ENCODE assay signal across 9 mouse cellular contexts in genomic region chr7:25619722-25619991, GRCm38 (mm10). TPM values are rescaled to one million over a fixed set of nuclear protein-coding genes. Genes with fewer than 3 reads are reported as not detected.
DNase-seq lines count a peak whose midpoint lies in the region; ATAC-seq lines count a peak whose summit lies in the region.
"Had no signal": no experiment of that assay in that cellular context is flagged by ENCODE, and none has a peak within 500 bp of the region (broad histone marks: within the 10 kb centered on the region; RNA-seq: fewer than 3 reads in every experiment).

No protein-coding gene starts in this region.

- H3K4me2 ChIP-seq in kidney, embryonic 15.5 days = peak overlapping the region; percentile 60
- peak overlapping the region; percentile 59 for H3K4me2 ChIP-seq in hindbrain, embryonic 13.5 days
- peak overlapping the region; percentile 63 for H3K4me2 ChIP-seq in midbrain, embryonic 13.5 days (replicated peaks)

- H3K9ac ChIP-seq in kidney, embryonic 15.5 days = peak overlapping the region; percentile 49
- peak overlapping the region; percentile 65 for H3K9ac ChIP-seq in hindbrain, embryonic 13.5 days
- H3K9ac ChIP-seq in midbrain, embryonic 13.5 days (replicated peaks) = peak overlapping the region; percentile 56; the same call in 1 of the 2 replicates

- peak overlapping the region; percentile 65 for H3K4me3 ChIP-seq in kidney, embryonic 15.5 days (replicated peaks)
- H3K4me3 ChIP-seq in brown adipose tissue, adult 24 weeks (ENCODE audit: insufficient read depth, low read depth, low read length) = peak overlapping the region; percentile 88
- H3K4me3 ChIP-seq in hindbrain, embryonic 13.5 days = peak overlapping the region; percentile 62
- peak overlapping the region; percentile 56 for H3K4me3 ChIP-seq in midbrain, embryonic 13.5 days (replicated peaks)

- H3K4me1 ChIP-seq in kidney, embryonic 15.5 days = peaks cover 10% of the 10 kb centered on the region
- H3K4me1 ChIP-seq in brown adipose tissue, adult 24 weeks (ENCODE audit: control insufficient read depth, insufficient read depth, insufficient read length, low read length) = 0 out of 2 replicates have a peak, but pooled peaks cover 2% of the 10 kb centered on the region
- peaks cover 7% of the 10 kb centered on the region for H3K4me1 ChIP-seq in hindbrain, embryonic 13.5 days (replicated peaks)
- peaks cover 8% of the 10 kb centered on the region for H3K4me1 ChIP-seq in midbrain, embryonic 13.5 days (replicated peaks)

- no peak for ATAC-seq in kidney, embryonic 15.5 days (replicated peaks; ENCODE audit: low FRiP score)
- ATAC-seq in hindbrain, embryonic 13.5 days (ENCODE audit: low FRiP score) = no peak
- ATAC-seq in midbrain, embryonic 13.5 days = no peak

- H3K27me3 ChIP-seq in kidney, embryonic 15.5 days = no peaks in the 10 kb centered on the region
- peaks cover 6% of the 10 kb centered on the region; the same call in 1 of the 2 replicates for H3K27me3 ChIP-seq in hindbrain, embryonic 13.5 days
- no peaks in the 10 kb centered on the region for H3K27me3 ChIP-seq in midbrain, embryonic 13.5 days

- H3K27ac ChIP-seq in kidney, embryonic 15.5 days = peak overlapping the region; percentile 87
- H3K27ac ChIP-seq in brown adipose tissue, adult 24 weeks (replicated peaks; ENCODE audit: low read depth, low read length) = peak overlapping the region; percentile 72
- H3K27ac ChIP-seq in hindbrain, embryonic 13.5 days = peak overlapping the region; percentile 60
- no peak overlapping the region for H3K27ac ChIP-seq in midbrain, embryonic 13.5 days

- WGBS in kidney, embryonic 15.5 days = 19% methylated on average over 5 of the region's 5 CpGs
- 19% methylated on average over 5 of the region's 5 CpGs for WGBS in hindbrain, embryonic 13.5 days
- 23% methylated on average over 5 of the region's 5 CpGs for WGBS in midbrain, embryonic 13.5 days

- DNase-seq in kidney, adult 8-10 months = no peak
- no peak for DNase-seq in left cerebral cortex, postnatal 4 days
- no peak for DNase-seq in urinary bladder, postnatal 14 days (ENCODE audit: low spot score)
- no peak for DNase-seq in Muller cell, postnatal 12 days (ENCODE audit: inconsistent ontology term)

- peaks cover 41% of the 10 kb centered on the region for H3K36me3 ChIP-seq in kidney, embryonic 15.5 days
- H3K36me3 ChIP-seq in hindbrain, embryonic 13.5 days = peaks cover 38% of the 10 kb centered on the region
- H3K36me3 ChIP-seq in midbrain, embryonic 13.5 days = peaks cover 21% of the 10 kb centered on the region

- intact Hi-C loops in left cerebral cortex, postnatal 4 days (cut with DNase I) = no loop called here

- no peaks in the 10 kb centered on the region for H3K9me3 ChIP-seq in kidney, embryonic 15.5 days (replicated peaks)
- no peaks in the 10 kb centered on the region for H3K9me3 ChIP-seq in hindbrain, embryonic 13.5 days
- no peaks in the 10 kb centered on the region for H3K9me3 ChIP-seq in midbrain, embryonic 13.5 days

RNA-seq across cellular contexts. Expression of gene Dmac2, which starts 0.4 kb away (rescaled TPM):
- 50.0 and 56.1 TPM in 2 replicates for polyA plus RNA-seq in kidney, embryonic 15.5 days (2015; fragmentation: Nextera tagmentation; extraction: Ambion mirVana)
- 39.0 and 39.4 TPM in 2 replicates for polyA plus RNA-seq in brown adipose tissue, adult 24 weeks (2012; ENCODE audit: insufficient read depth, insufficient read length, missing spikeins)
- polyA plus RNA-seq in hindbrain, embryonic 13.5 days (2015; fragmentation: Nextera tagmentation; extraction: Ambion mirVana) = 35.8 and 42.6 TPM in 2 replicates
- 31.5 and 34.2 TPM in 2 replicates for polyA plus RNA-seq in midbrain, embryonic 13.5 days (2015; fragmentation: Nextera tagmentation; extraction: Ambion mirVana)
- total RNA-seq in left cerebral cortex, postnatal 4 days (2021) = 10 to 100 TPM; 19.9 to 22.7 TPM

RNA-seq across cellular contexts. Expression of gene Erich4, which starts 4.0 kb away (rescaled TPM):
- 3.1 and 3.5 TPM in 2 replicates for polyA plus RNA-seq in kidney, embryonic 15.5 days (2015; fragmentation: Nextera tagmentation; extraction: Ambion mirVana)
- polyA plus RNA-seq in brown adipose tissue, adult 24 weeks (2012; ENCODE audit: insufficient read depth, insufficient read length, missing spikeins) = not detected in 2 replicates
- not detected in 2 replicates for polyA plus RNA-seq in hindbrain, embryonic 13.5 days (2015; fragmentation: Nextera tagmentation; extraction: Ambion mirVana)
- polyA plus RNA-seq in midbrain, embryonic 13.5 days (2015; fragmentation: Nextera tagmentation; extraction: Ambion mirVana) = not detected in 2 replicates
- not detected for total RNA-seq in left cerebral cortex, postnatal 4 days (2021)
- total RNA-seq: gastrocnemius, postnatal 25 days had no signal

RNA-seq across cellular contexts. Expression of gene B3gnt8, which starts 6.8 kb away (rescaled TPM):
- polyA plus RNA-seq in kidney, embryonic 15.5 days (2015; fragmentation: Nextera tagmentation; extraction: Ambion mirVana) = 10.4 and 13.6 TPM in 2 replicates
- 0.83 and 1.2 TPM in 2 replicates for polyA plus RNA-seq in brown adipose tissue, adult 24 weeks (2012; ENCODE audit: insufficient read depth, insufficient read length, missing spikeins)
- polyA plus RNA-seq in hindbrain, embryonic 13.5 days (2015; fragmentation: Nextera tagmentation; extraction: Ambion mirVana) = 1.0 and 1.2 TPM in 2 replicates
- polyA plus RNA-seq in midbrain, embryonic 13.5 days (2015; fragmentation: Nextera tagmentation; extraction: Ambion mirVana) = 0.55 and 0.57 TPM in 2 replicates
- total RNA-seq in left cerebral cortex, postnatal 4 days (2021) = 1 to 10 TPM in 1 of 2 experiments, under 1 TPM in 1; 0.64 to 1.0 TPM

RNA-seq across cellular contexts. Expression of gene Bckdha, which starts 39.1 kb away (rescaled TPM):
- polyA plus RNA-seq in kidney, embryonic 15.5 days (2015; fragmentation: Nextera tagmentation; extraction: Ambion mirVana) = 65.2 and 70.1 TPM in 2 replicates
- 622 and 668 TPM in 2 replicates for polyA plus RNA-seq in brown adipose tissue, adult 24 weeks (2012; ENCODE audit: insufficient read depth, insufficient read length, missing spikeins)
- polyA plus RNA-seq in hindbrain, embryonic 13.5 days (2015; fragmentation: Nextera tagmentation; extraction: Ambion mirVana) = 46.3 and 49.2 TPM in 2 replicates
- 47.9 and 50.5 TPM in 2 replicates for polyA plus RNA-seq in midbrain, embryonic 13.5 days (2015; fragmentation: Nextera tagmentation; extraction: Ambion mirVana)
- 10 to 100 TPM; 23.6 to 24.7 TPM for total RNA-seq in left cerebral cortex, postnatal 4 days (2021)

RNA-seq across cellular contexts. Expression of gene Exosc5, which starts 39.3 kb away (rescaled TPM):
- polyA plus RNA-seq in kidney, embryonic 15.5 days (2015; fragmentation: Nextera tagmentation; extraction: Ambion mirVana) = 81.2 and 87.5 TPM in 2 replicates
- 38.1 and 39.7 TPM in 2 replicates for polyA plus RNA-seq in brown adipose tissue, adult 24 weeks (2012; ENCODE audit: insufficient read depth, insufficient read length, missing spikeins)
- polyA plus RNA-seq in hindbrain, embryonic 13.5 days (2015; fragmentation: Nextera tagmentation; extraction: Ambion mirVana) = 44.7 and 47.1 TPM in 2 replicates
- 44.2 and 44.8 TPM in 2 replicates for polyA plus RNA-seq in midbrain, embryonic 13.5 days (2015; fragmentation: Nextera tagmentation; extraction: Ambion mirVana)
- total RNA-seq in left cerebral cortex, postnatal 4 days (2021) = 10 to 100 TPM; 15.1 to 18.4 TPM
